Mouse (Mus musculus) myocyte (in vitro differentiated cells): Measurements from ENCODE around the gene Ccdc177.

Experiments
- E2F4 ChIP-seq: IDR thresholded peaks from one replicate; pipeline ENCODE4 v1.6.1; 2011; ENCODE audit warnings: mild to moderate bottlenecking, control low read depth, moderate library complexity; ENCODE audit not compliant: insufficient read depth
- POLR2A ChIP-seq: IDR thresholded peaks from one replicate; pipeline ENCODE4 v1.6.1; 2011; ENCODE audit warnings: low read depth, mild to moderate bottlenecking, control low read depth, moderate library complexity; ENCODE audit not compliant: insufficient read length
- POLR2AphosphoS2 ChIP-seq: IDR thresholded peaks from one replicate; pipeline ENCODE4 v1.6.1; 2011; ENCODE audit warnings: low read depth, control low read depth; ENCODE audit not compliant: insufficient read length
- TCF12 ChIP-seq: IDR thresholded peaks from one replicate; pipeline ENCODE4 v1.6.1; 2011; ENCODE audit warnings: mild to moderate bottlenecking, control low read depth; ENCODE audit not compliant: poor library complexity, insufficient read depth, severe bottlenecking
- TCF3 ChIP-seq: IDR thresholded peaks from one replicate; pipeline ENCODE4 v1.6.1; 2011; ENCODE audit warnings: low read depth, control low read depth; ENCODE audit not compliant: insufficient read length
- USF1 ChIP-seq: IDR thresholded peaks from one replicate; pipeline ENCODE4 v1.6.1; 2011; ENCODE audit warnings: low read depth, mild to moderate bottlenecking, control low read depth, moderate library complexity

- TF ChIP-seq E2F4: no peak
- no peak for TF ChIP-seq POLR2A
- TF ChIP-seq TCF12: no peak
- no peak for TF ChIP-seq POLR2AphosphoS2
- no peak for TF ChIP-seq TCF3
- TF ChIP-seq USF1: no peak
Observed at GRCm38 (mm10) chr12:80724853-80725559, 35.5 kb downstream of the Ccdc177 start.
